Mouse (Mus musculus) lung, adult 2 months (tissue): ENCODE results near the gene Nrxn3. TPM values are rescaled to one million over a fixed set of nuclear protein-coding genes. Genes with fewer than 3 reads are reported as not detected.

Experiments used
- DNase-seq: peaks from one replicate; pipeline ENCODE4 v3.0.0; 2022
- H3K4me1 ChIP-seq: fragments of 200-500 bp; 2 replicates; pipeline ENCODE4 v1.6.1; 2011; ENCODE audit warnings: low read length; ENCODE audit not compliant: control insufficient read depth, insufficient read depth
- H3K4me3 ChIP-seq: fragments of 200-500 bp; replicated peaks from 2 replicates; pipeline ENCODE3; 2011; ENCODE audit warnings: low read depth, mild to moderate bottlenecking, control low read depth, low read length; ENCODE audit errors: extremely low read depth
- CTCF ChIP-seq: fragments of 200-500 bp; IDR thresholded peaks from 2 replicates; pipeline ENCODE4 v1.5.1; 2011; ENCODE audit warnings: mild to moderate bottlenecking, low read length, control low read depth; ENCODE audit not compliant: insufficient read depth
- POLR2A ChIP-seq: fragments of 200-500 bp; IDR thresholded peaks from 2 replicates; pipeline ENCODE4 v1.6.1; 2011; ENCODE audit warnings: low read depth, mild to moderate bottlenecking, control low read depth, low read length, borderline replicate concordance; ENCODE audit errors: extremely low read depth
- whole genome bisulfite sequencing: fragments of 180-500 bp; shearing (Covaris S2); methylation state at CpG from one replicate; pipeline ENCODE4 v1.1.7; 2018; 5-methylcytosine and 5-hydroxymethylcytosine counted together
- polyA plus RNA-seq: library from polyadenylated mRNA; depleted of rRNA; stranded (reverse); fragments of >200 nt; gene quantifications from 2 replicates; pipeline ENCODE4 v1.2.3, GENCODE M21; 2012

Gene Nrxn3
- polyA plus RNA-seq, 1 experiment, result 0.30 TPM

DNA sequence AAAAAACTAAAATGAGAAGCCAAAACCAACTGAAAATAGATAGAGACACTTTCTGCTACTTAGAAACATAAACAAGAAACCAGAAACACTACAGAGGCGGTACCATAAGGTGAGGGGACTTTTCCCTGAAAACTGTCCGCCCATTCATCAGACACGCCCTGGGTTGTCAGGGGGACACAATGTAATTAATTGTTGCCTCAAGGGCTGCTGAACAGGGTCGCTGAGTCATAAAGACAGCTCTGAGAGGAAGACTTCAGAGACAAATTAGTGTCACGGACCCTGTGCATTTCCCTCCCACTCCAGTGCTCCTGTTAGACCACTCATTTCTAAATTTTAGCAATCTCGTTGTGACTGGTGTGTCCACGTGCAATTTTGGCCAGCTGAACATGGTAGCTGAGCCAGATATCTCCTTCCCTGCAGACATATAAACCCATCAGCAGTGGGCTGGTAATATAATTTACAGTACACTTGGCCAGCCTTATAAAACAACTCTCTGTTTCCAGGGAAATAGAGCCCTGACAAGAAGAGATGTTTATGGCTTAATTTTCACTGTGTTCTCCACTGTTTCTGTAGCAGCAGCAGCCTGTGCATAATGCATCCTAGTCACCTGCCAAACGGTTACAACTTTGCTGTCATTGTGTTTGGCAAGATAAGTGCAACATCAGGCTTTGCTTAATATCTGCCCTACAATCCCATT is 603.3 kb downstream of the Nrxn3 start:
- H3K4me3 ChIP-seq, result no peak overlapping the region
- H3K4me1 ChIP-seq, result no peaks in the 10 kb centered on the region
- DNase-seq, result no peak
- 36% methylated on average over 8 of the region's 8 CpGs for WGBS
- TF ChIP-seq POLR2A, result no peak
- TF ChIP-seq CTCF, result no peak

DNA sequence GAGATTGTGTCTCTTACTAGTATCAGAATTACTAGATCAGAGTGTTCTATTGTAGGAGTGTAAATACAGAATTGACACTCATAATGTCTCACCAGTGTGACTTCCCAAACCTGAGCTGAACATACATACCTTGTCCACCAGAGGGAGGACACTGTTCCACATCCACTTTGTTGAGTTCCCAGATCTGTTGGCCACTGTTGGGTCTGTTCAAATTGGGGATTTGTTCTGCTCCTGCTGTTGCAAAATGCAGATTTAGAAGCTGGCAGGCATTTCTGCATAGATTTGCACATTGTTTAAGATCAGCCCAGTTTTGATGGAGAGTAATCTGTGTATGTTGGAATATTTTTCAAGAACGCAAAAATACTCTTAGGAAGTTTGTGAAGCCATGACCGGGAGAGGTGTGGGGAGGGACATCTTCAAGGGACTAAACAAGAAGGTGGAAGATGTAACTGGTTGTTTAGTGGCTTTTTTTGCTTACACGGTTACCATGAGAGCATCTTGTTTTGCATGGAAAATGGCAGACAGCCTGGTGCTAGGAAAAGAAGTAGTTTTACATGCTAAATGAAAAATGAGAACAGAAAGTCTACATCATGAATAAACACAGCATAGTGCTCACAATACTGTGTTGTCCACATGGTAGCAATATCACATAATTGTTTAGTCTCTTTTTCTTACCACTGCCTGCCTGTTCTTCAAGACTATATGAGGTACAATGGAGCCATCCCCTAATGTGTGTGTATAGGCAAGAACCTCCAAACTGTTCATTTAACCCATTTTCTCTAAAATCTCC is 609.0 kb downstream of the Nrxn3 start:
- no peaks in the 10 kb centered on the region for H3K4me1 ChIP-seq
- no peak for DNase-seq
- TF ChIP-seq CTCF (no peak), POLR2A (no peak)
- WGBS, result 88% methylated on average over 3 of the region's 3 CpGs
- no peak overlapping the region for H3K4me3 ChIP-seq

DNA sequence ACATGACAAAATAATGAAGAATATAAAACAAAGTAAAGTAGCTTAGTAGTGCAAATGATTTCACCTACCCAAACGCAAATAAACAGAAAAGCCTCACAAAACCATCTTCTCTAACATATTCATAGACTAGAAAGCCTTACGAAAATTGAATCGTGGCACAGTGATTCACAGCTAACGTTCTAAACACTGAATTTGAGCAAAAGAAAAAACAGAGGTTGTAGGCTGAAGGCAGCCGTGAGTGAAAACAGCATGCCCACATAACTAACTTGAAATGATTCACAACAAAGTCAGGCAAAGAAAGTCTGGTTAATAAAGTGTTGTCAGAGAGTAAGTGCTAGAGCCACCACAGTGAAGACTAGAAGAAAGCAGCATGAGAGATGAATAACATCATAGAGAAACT is 610.8 kb downstream of the Nrxn3 start:
- 77% methylated on average over 5 of the region's 5 CpGs for WGBS
- no peaks in the 10 kb centered on the region for H3K4me1 ChIP-seq
- DNase-seq, result no peak
- TF ChIP-seq POLR2A (no peak), CTCF (no peak)
- no peak overlapping the region for H3K4me3 ChIP-seq

DNA sequence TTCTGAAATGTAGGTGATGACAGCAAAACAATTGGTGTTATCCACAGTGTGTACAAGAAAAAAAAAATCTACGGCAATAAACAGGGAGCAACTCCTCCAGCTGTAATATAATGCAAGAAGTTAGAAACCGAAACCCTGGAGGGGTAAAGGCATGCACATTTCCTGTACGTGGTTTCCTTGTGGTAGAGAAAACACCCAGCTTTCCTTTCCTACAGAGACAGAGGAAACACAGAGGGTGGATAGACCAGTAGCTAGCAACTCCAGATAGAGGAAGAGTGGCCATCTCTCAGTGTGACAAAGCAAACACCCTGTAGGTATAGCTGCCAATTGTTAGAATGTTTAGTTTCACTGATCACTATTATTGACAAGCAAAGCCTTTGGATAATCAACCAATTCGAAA is 642.2 kb downstream of the Nrxn3 start:
- no peak for DNase-seq
- TF ChIP-seq CTCF, result no peak
- TF ChIP-seq POLR2A, result no peak
- Histone ChIP-seq H3K4me1 (no peaks in the 10 kb centered on the region), H3K4me3 (no peak overlapping the region)
- 33% methylated on average over 4 of the region's 4 CpGs for WGBS

DNA sequence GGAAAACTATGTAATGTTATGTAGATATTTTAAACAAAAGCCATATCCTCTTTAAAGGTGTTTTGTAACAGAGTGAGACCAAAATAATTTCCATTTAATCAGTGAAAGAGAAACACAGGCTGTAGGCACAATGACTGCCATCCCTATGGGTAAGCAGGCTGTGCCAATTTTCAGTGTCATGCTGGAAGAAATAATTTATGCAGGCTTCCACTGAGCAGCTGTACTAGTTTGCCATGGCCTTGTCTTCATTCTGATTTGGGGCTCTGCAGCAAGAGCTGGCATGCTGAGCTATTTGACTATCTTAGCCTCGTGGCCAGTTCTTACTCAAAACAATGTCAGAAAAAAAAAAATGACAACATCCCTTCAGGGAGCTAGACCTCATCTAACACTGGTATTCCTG is 647.3 kb downstream of the Nrxn3 start:
- no peak overlapping the region for H3K4me3 ChIP-seq
- TF ChIP-seq CTCF (no peak), POLR2A (no peak)
- no peak for DNase-seq
- WGBS, result 31% methylated on average over 1 of the region's 1 CpGs
- H3K4me1 ChIP-seq, result no peaks in the 10 kb centered on the region

DNA sequence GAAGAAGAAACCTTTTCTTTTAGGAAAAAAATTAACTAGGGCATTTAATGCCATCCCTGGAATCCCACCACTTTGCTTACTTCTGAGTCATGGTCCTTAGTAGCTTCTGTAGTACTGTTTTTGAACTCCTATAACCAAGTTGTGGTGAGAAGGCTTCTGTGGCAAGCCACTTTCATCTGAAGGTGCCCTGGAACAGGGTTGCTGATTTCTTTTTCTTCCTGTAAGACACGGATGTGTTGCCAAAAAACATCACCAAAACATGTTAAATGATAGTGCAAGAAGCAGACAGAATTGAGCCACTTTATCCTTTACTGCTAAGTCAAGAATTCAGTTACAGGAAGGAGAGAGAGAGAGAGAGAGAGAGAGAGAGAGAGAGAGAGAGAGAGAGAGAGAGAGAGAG is 653.9 kb downstream of the Nrxn3 start:
- TF ChIP-seq POLR2A (no peak), CTCF (no peak)

DNA sequence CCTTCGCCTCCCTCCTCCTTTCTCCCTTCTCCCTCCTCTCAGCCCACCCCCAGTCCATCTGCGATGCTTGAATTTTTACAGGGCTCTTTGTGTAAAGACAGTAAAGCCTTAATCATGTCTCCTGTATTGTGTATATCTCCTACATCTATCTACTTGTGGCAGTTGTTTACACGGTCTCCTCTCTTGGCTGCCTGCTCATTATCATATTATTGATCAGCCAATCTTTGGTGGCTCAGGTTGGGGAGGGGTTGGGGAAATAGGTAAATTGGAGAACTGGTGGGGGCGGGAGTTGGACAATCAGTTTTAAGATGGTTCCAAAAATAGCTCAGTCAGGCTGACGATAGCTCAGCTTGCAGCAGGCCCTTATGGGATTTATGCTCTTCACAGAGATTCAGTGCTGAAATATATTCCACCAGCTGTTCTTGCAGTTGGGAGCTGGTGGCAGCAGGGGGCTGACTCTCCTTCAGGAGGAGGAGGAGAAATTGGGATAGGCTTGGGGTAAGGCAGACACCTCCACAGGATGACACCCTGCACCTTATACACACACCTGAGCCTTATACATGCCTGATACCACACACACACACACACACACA is 654.5 kb downstream of the Nrxn3 start:
- TF ChIP-seq CTCF, result no peak
- no peak for TF ChIP-seq POLR2A
- WGBS, result 43% methylated on average over 5 of the region's 5 CpGs
- no peak overlapping the region for H3K4me3 ChIP-seq
- no peak for DNase-seq
- H3K4me1 ChIP-seq, result no peaks in the 10 kb centered on the region

More for the DNA sequence above, 653.9 kb downstream of the Nrxn3 start:
- Histone ChIP-seq H3K4me1 (no peaks in the 10 kb centered on the region), H3K4me3 (no peak overlapping the region)
- 48% methylated on average over 1 of the region's 1 CpGs for WGBS
- no peak for DNase-seq

DNA sequence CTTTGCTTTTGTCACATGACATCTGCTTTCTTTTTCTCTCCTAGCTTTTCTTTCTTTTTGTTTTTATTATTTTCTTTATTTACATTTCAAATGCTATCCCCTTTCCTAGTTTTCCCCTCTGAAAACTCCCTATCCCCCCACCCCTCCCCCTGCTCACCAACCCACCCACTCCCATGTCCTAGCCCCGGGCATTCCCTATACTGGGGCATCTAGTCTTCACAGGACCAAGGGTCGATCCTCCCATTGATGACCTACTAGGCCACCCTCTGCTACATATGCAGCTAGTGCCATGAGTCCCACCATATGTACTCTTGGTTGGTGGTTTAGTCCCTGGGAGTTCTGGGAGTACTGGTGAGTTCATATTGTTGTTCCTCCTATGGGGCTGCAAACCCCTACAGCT is 655.0 kb downstream of the Nrxn3 start:
- TF ChIP-seq POLR2A, result no peak
- no peak for TF ChIP-seq CTCF
- no peak overlapping the region for H3K4me3 ChIP-seq
- H3K4me1 ChIP-seq, result no peaks in the 10 kb centered on the region
- whole genome bisulfite sequencing, result 75% methylated on average over 2 of the region's 2 CpGs
- DNase-seq, result no peak

DNA sequence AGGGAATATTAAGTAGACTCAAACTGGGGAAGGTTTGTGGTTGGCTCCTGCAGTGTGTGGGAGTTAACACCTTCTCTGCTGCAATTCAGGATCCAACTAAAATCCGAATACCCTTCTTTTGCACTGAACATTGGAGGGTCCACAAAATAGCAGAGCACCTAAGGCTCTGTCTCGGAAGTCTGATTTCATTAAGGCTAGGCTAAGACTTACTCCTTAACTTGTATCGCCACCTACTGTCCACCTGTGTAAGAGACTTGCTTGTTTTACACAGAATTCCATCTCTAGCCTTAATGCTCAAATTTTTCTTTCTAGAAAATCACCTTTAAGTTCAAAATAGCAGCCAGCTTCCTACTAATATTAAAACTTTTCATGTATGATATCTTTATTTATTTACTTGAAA is 660.6 kb downstream of the Nrxn3 start:
- no peak for TF ChIP-seq CTCF
- no peak for TF ChIP-seq POLR2A
- Histone ChIP-seq H3K4me3 (no peak overlapping the region), H3K4me1 (no peaks in the 10 kb centered on the region)
- no peak for DNase-seq
- 10% methylated on average over 3 of the region's 3 CpGs for WGBS
